Mouse (Mus musculus): ENCODE results near the gene Ccser2.
"Not testable (repeated sequence)": the region's sequence is repeated elsewhere in the genome, so short reads cannot be mapped to it uniquely, and the experiment has no call there.

Gene Ccser2

DNA sequence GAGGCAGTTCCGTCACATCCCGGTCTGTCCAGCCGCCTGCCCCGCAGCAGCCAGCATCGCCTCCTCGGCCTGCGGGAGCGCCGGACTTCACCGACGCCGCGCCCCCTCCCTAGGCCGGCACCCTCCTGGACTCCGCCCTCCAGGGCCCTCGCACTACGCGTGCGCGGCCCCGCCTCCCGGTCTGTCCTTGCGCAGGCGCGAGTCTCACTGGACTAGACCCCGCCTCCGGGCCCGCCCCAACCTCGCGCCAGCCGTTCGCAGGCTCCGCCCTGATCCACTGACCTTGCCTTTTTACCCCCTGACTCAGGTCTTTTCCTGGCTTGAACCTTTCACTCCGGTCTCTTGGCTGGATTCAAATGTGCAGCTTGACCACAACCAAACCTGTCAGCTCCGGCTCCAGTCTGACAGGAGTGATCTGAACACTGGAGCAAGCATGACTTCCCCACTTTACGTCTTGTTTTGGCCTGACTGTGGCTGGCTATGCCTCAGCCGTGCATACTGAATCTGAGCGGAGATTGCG is at the start of gene Ccser2:
Gene Ccser2, minus strand, starts transcription at position 150 of the 520 bp plus-strand sequence.
- DNase-seq (ENCODE audit: low spot score): peak; percentile 95

DNA sequence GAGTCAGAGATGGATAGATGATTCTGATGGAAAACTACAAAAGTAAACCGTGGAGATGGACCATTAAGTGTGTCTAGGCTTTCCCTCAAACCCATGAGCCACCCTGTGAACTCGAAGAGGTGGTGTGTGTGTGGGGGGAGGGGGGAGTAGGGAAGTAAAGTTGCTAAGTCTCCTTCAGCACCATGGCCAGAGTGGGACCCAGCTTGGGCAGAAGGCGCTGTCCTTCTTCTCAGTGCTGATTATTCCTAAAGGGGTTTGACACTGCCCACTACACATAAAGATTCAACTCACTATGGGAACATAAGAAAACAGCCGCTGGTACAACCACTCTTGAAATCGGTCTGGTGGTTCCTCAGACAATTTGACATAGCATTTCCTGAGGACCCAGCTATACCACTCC is 47.3 kb upstream of the Ccser2 start:
- DNase-seq (ENCODE audit: low spot score): peak; percentile 77

DNA sequence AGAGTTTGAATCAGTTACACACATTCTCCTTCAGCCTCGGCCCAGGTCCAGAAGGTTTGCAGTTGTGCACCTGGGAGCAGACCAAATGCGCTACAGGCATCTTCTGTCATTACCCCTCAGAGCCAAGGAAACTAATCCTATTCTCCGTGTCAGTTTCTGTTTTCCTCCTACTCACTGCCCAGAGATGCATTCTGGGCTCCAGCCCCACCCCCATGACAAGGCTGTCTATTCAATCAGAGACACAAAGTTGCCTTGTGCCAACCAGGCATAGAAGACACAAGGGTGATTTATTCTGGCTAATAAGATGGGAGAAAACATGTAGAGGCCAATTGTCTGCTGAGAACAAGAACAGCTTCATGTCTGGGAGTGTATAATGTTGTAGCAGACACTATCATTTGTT is 45.1 kb upstream of the Ccser2 start:
- DNase-seq (ENCODE audit: low spot score): no peak

DNA sequence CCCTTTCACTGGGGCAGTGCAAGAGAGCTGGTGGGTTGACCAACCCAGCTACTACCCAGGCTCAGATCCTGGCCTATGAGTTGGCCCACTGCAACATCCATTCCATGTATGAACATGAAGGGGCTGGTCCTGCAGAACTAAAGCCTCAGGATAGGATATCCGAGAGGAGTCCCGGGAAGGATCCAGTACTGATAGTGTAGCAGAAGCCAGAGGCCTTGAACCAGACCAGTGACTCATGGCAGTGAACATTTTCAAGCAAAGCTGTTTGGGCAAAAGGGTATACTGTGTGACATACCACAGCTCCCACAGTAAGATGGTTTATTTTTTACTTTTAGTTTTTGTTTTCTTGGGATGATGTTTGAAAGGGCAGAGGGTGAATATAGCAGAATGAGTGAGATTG is 41.1 kb upstream of the Ccser2 start:
- no peak for DNase-seq (ENCODE audit: low spot score)

DNA sequence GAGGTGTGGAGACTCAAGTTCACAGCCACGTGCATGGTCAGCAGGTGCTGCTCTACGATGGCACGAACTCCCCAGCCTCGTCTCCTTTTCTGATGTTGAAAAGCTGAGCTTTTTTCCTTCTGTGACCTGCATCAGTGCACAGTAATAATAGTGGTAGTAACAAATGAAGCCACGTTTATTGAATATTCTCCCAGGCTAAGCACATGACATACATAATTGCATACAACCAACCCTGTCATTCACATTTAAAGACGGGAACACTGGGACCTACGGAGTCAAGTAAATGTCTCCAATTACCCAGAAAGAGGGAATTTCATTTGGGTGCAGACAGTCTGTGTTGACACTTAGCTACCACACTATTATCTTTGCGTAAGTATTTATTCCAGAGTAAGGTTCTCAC is 37.9 kb upstream of the Ccser2 start:
- DNase-seq (ENCODE audit: low spot score): no peak

DNA sequence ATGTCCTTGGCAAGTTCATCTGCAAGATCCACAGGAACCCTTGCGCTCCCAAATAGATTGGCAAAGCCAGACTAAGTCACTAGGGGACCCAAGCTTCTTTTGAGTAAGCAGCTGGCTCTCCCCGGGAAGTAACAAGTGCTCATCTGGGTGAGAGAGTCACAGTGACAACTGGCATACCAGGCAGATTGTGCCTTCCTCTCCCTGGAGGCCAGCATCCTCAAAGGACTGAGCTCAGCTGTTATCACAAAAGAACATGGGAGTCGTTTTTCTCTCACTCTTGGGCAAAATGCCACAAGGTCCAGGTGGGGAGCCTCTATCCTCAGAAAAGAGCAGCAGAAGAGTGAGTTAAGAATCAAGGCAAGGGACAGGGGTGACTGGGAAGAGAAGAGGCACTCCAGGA is 37.3 kb upstream of the Ccser2 start:
- DNase-seq (ENCODE audit: low spot score): no peak

DNA sequence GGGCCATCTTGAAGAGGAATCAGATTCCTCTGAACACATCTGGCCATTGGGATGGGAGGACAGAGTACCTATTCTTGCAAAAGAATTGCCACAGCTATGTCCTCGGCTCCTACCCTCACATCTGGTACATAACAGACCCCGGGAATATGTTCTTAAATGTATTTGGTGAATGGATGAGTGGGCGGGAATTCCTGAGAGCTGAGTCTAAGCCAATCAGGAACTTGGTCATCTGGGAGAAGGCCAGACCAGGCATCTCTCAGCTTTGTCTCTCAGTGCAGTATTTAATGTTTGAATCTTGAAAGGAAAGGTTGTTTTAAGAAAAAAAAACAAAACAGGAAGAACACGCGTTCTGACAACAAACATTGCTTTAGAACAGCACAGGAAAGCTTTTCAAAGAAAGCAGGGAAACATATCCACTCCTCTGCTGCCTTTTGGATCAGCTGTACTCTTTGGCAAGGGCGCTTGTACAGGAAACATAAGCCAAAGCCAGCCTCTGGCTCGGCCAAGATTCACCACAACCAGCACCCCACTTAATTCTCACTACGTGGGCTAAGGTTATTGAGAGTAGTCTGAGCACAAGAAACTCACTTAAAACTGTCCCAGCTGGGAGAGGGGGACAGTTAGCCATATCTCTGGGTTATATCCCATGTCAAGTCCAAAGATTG is 35.0 kb upstream of the Ccser2 start:
- DNase-seq (ENCODE audit: low spot score): no peak

DNA sequence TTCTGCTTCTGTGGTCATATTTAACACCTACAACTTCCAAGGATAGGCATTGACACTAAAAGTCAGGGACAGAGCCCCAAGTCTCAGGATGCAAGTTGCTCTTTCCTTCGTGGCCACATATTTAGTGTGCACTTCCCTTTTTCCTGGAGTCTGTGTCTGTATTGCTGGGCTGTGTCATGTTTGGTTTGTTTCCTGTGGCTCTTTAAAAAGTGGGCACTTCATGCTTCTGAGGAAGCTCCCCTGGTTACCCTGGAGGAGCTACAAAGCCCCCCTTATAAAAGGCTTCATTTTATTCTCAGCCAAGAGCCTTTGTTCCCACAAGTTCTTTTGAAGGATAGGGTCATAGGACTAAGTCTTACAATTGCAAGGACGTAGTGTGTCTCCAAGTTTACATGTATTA is 34.3 kb upstream of the Ccser2 start:
- no peak for DNase-seq (ENCODE audit: low spot score)

DNA sequence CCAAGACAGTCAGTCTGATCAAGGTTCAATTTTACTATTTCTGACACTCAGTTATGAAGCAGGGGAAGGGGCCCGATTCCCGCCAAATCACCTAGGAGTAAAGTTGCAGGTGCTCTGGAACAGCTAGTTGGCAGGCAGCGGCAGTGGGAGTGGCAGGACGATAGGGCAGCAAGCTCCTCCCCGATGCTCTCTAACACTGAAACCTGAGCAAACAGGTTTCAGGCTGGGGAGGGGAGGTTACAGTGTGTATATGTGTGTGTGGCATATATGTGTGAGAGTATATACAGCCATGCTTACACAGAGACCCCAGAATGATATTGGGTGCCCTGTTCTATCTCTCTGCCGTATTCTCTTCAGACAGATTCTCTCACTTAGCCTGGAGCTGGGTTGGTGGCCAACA is 32.2 kb upstream of the Ccser2 start:
- DNase-seq (ENCODE audit: low spot score): not testable (repeated sequence)

DNA sequence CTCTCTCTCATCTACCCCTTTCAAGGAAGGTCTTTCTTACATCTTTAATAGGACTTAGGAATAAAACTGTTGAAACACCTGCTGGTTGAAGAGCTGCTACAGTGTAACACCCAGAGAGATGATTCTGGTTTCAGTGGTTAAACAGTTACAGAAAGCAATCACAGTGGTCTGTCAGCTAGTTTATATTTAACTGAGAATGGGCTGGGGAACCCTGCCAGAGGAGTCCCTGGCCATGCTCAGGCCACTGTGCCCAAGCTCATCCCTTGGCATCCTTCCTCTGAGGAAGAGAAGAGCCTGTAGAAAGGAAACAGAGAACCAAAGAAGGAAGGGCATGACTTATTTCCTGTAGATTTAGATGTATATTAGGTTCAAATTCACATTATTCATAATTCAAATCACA is 21.2 kb upstream of the Ccser2 start:
- no peak for DNase-seq (ENCODE audit: low spot score)

DNA sequence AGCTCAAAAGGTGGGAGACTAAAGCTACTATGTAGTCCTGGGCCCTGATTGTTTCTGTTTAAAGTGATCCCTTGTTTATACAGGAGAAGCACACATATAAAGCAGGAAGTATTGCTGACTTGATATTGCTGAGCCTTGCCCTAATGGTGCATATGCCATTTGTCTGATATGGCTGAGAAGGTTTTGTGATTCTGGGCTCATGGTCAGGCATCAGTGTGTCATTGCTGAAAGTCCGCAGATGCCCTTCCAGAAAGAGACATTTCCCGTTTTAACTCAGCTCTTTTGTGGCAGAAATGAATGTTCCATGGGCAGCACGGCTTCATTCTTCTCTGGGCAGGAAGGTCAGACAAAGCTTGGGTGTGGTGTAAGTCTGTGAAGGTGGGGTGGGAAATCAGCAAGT is 17.1 kb upstream of the Ccser2 start:
- no peak for DNase-seq (ENCODE audit: low spot score)

DNA sequence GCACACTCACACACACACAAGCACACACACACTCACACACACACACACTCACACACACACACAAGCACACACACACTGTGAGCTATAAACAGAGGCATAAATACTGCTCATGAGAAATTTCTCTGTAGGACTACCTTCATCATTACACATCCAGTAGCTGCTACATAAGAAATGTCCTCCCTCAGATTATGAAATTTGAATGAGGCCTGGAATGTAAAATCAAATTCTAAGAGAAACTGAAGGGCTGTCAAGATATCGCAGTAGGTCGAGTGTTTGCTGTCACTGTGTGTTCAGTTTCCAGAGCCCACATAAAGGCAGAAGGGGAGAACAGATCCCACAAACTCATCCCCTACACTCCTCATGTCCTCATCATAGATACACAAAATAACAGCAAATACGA is 6.4 kb upstream of the Ccser2 start:
- no peak for DNase-seq (ENCODE audit: low spot score)

DNA sequence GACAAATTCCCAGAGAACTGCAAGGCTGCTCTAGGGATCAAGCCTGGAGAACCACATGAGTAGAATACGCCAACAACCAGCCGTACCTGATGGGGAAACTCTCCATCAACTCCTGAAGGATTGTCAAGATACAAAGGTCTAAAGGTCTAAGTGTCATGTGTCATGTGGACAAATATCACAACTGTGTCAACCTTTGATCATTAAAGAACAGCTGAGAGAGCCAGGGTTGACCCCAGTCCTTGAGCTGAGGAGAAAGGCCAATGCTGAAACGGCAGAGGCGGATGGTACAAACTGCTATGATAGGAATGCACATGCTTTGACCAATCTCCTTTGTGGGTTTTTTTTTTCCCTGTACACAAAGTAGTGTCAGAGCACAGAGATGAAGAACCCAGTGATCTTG is 2.6 kb upstream of the Ccser2 start:
- no peak for DNase-seq (ENCODE audit: low spot score)

DNA sequence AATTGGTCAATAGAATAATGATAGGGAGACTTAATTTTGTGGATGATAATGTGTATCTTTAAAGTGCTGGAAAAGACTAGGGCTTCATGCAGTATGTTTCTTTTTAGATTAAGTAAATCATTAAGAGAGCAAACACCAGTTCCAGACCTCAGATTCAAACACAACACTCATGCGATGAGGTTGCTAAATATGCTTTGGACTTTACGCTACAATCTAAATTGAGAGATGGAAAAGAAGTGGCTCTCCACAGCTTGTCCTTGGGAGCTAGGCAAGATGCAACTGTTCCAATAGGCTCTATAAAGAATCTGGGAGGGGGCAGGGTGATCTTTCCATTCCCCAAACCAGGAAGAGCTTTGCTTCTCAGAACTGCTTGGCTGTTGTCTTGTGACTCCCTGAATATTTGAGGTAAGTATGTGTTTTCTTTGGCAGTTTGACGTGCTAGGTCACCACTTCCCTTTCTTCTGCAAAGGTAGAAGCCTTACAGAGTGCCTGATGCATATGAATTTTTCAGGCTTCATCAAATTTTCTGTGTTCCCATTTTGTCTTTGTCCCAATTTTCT is 1.4 kb upstream of the Ccser2 start:
- no peak for DNase-seq (ENCODE audit: low spot score)

DNA sequence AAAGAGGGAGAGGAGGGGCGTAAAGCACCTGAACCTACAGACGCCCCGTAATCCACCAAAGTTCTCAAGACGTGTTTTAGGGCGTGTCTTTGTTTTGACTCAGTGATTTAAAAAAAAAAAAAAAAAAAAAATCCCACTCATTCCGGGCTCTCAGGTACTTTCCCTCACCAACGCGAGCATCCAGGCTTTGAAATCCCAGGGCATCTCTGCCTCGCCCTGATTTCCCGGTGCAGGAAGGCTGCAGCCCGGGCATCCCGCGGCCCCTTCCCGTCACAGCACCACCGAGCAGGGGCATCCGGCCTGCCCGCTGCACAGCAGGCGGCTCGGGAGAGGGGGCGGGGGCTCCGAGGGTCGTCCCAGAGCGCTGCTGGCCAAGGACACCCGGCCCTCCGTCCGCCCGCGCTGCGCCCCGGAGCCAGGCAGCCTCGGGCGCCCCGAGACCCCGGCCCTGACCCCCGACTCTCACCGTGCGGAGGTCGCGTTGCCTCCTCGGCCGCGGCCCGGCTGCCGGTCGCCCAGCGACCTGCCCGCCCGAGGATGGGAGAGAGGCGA is 425 bp downstream of the Ccser2 start:
- DNase-seq (ENCODE audit: low spot score): peak; percentile 51

DNA sequence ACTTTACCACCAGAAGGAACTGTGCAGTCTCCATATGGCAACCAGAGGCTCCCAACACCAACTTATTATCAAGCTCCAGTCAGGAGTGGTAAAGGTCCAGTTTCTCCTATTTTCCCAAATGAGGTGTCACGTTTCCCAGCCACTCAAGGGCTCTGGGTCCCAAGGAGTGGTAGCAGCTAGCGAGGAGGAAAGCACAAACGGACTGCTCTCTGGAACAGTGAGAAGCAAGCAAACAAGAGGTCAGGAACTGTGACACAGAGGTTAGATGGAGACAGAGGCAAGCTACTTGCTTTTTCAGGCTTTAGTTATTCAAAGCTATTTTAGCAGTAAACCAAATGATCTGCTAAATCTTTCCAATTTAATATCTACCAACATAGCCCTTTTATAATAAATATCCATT is 3.2 kb downstream of the Ccser2 start:
- DNase-seq (ENCODE audit: low spot score): peak; percentile 46

DNA sequence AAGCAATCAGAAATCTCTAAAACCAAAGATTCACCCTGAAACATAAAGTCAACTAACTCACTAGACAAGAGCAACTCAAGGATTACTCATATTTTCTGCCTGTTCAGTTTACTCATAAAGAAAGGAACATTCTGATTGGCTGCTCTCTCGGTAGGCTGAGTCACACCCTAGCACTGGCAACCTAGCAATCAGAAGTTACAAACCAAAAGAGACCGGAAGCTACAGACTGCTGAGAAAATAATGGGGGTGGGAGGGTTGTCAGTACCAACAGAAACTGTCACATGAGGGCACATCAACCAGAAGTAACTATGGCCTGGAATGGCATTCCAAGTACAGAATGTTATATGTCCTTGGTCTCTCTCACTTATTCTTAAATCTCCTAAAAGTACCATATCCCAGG is 6.1 kb downstream of the Ccser2 start:
- no peak for DNase-seq (ENCODE audit: low spot score)

DNA sequence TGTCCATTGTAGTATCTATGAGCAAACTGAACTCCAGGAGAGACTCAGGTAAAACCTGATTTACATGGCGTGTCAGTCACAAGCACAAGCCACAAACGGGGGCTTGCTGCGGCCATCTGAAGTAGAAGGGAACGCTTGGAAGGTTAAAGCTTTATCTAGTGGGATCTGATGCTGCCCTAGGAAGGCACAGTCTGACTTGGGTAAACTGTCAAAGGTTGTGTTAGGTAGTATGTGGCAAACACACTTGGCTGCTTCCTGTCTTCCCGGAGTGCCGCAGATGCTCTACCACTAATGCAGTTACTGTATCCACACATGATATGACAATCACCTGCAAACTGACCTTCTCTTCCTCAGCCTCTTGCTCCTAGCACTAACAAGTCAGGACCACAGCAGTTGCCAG is 10.9 kb downstream of the Ccser2 start:
- DNase-seq (ENCODE audit: low spot score): no peak

DNA sequence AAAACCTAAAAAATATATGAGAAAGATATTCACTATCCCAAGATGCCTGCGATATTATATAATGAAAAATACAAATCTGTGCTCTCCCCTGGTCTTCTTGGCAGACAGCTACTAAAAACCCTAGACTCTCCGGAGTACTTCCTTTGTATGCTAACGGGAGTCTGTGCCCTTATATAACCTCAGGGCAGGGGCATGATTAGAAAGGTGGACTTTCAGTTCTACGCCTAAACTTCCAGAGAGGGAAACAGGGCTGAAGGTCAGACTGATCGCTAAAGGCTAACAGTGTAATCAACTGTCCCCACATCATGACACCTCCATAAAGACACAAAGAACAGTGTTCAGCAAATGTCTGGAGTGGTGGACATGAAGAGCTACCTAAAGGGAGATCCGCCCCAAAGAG is 11.3 kb downstream of the Ccser2 start:
- no peak for DNase-seq (ENCODE audit: low spot score)

DNA sequence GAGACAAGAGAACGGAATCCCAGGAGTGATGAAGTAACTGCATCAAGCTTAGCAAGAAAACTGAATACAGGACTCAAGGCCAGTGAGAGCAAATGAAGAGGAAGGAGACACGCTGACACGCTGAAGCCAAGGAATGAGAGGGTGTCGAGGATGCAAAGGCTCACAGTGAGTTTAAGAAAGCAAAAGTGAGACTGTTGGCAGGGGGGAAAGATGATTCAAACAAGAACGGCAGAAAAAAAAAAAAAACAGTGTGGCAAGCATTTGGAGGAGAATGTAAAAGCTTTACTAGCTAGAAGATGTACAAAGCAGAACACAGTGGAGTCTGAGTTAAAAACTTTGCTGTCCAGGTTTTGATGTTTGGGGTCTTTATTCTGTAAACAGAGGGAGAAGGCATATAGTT is 11.9 kb downstream of the Ccser2 start:
- DNase-seq (ENCODE audit: low spot score): no peak

DNA sequence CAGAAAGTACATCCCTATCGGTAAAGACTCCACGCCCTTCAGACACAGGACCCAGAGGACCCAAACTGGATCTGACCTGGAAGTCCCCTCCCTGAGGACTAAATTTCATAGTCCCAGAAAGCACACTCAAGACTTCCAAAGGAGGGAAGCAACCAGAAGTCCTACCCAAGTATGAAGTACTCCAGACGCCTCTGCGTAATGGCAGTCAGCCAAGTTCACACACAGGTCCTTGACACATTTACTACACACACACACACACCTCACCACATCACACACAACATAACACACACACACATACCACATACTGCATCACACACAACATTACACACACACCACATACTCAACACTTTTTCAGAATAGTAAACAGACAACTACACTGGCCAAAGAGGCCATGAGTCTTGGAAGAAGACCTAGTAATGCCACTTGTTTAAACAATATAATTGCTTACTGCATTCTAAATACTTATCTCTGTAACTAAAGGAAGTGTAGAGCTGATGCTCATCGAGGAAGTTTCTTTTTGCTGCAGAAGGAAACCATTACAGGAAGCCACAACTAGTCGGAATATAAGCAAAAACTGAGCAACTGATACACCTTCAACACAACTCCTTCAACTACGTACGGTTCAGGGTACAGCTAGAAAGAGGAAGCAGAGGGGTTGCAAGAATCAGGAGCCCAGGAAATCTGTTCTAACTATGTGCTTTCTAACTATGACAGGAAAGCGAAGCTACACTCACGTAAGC is 15.7 kb downstream of the Ccser2 start:
- DNase-seq (ENCODE audit: low spot score): no peak

DNA sequence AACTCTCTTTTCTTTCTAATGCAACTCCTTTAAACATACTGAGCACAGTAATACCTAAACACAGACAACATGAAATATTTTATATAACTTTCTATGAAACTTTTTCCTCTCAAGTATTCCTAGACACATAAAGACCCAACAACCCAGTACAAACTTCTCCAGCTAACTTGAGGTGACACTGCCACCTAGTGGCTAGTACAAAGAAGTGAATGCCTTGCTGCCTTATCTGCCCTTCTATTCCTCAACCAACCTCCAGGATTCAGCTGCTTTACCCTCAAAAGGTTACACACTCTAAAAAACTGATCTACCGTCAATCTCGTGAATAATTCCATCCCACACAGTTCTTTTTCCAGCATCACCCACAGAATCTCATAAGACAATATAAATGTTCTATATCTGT is 16.4 kb downstream of the Ccser2 start:
- DNase-seq (ENCODE audit: low spot score): peak; percentile 76

DNA sequence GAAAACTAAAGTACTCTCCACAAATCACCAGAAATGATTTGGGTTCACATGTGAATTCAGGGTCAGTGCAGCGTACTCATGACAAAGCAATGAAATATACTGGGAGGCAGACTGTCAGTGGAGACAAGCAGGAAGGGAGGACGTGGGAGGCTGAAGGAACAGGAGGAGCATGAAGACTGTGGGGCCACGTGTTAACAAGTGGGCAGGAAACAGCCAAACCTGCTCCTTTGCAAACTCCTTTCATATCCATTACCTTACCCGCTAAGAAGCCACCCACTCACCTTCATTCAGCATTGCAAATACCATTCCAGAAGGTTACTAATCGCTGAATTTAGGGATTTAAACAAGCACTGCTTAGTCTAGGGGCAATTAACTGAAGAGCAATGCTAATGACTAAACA is 25.9 kb downstream of the Ccser2 start:
- no peak for DNase-seq (ENCODE audit: low spot score)
